Mouse (Mus musculus): ENCODE measurements around the gene Gm28919.
"Not testable (repeated sequence)": the region's sequence is repeated elsewhere in the genome, so short reads cannot be mapped to it uniquely, and the experiment has no call there.

The Gm28919 gene

GRCm38 (mm10) chrY:6583246-6583645 lies at the start of gene Gm28919:
Gene Gm28919 (plus strand): TSS chrY:6583546.
- H3K36me3 ChIP-seq (ENCODE audit: control insufficient read depth, insufficient read depth, low read length, poor library complexity, severe bottlenecking); H3K27me3 ChIP-seq (ENCODE audit: control insufficient read depth, insufficient read depth, low read length, poor library complexity, severe bottlenecking): not testable (repeated sequence)

More at GRCm38 (mm10) chrY:6583246-6583645, at the start of gene Gm28919:
- DNase-seq (ENCODE audit: low read depth, low spot score): not testable (repeated sequence)

Measured in splenic B cell, adult 2 months (primary cell).